Mouse (Mus musculus): ENCODE data around the gene Rubcnl. TPM values are rescaled to one million over a fixed set of nuclear protein-coding genes. Genes with fewer than 3 reads are reported as not detected.

Rubcnl gene
- polyA plus RNA-seq, 1 experiment from 2014 or later, result 0.13 TPM

GRCm38 (mm10) chr14:75030764-75031163 lies 14.9 kb downstream of the Rubcnl start:
- Histone ChIP-seq H3K4me1 (replicated peaks; ENCODE audit: control insufficient read depth, insufficient read depth, low read length) (no peaks in the 10 kb centered on the region), H3K27me3 (replicated peaks; ENCODE audit: control insufficient read depth, insufficient read depth, low read length) (no peaks in the 10 kb centered on the region), H3K27ac (ENCODE audit: low read length) (no peak overlapping the region), H3K9me3 (ENCODE audit: control insufficient read depth, low read length) (no peaks in the 10 kb centered on the region), H3K4me3 (replicated peaks; ENCODE audit: low read length) (no peak overlapping the region), H3K36me3 (ENCODE audit: control insufficient read depth, insufficient read depth) (no peaks in the 10 kb centered on the region), H3K4me2 (ENCODE audit: low read length) (no peak overlapping the region), H3K9ac (replicated peaks; ENCODE audit: low read depth, low read length) (no peak overlapping the region)
- no peak for ATAC-seq
- WGBS, result 85% methylated on average over 7 of the region's 7 CpGs

GRCm38 (mm10) chr14:75031999-75032575 lies 16.3 kb downstream of the Rubcnl start:
- Histone ChIP-seq H3K4me2 (ENCODE audit: low read length) (no peak overlapping the region), H3K36me3 (ENCODE audit: control insufficient read depth, insufficient read depth) (no peaks in the 10 kb centered on the region), H3K4me3 (replicated peaks; ENCODE audit: low read length) (no peak overlapping the region), H3K9ac (replicated peaks; ENCODE audit: low read depth, low read length) (no peak overlapping the region), H3K27ac (ENCODE audit: low read length) (no peak overlapping the region), H3K9me3 (ENCODE audit: control insufficient read depth, low read length) (no peaks in the 10 kb centered on the region), H3K27me3 (replicated peaks; ENCODE audit: control insufficient read depth, insufficient read depth, low read length) (no peaks in the 10 kb centered on the region), H3K4me1 (replicated peaks; ENCODE audit: control insufficient read depth, insufficient read depth, low read length) (no peaks in the 10 kb centered on the region)
- WGBS, result 87% methylated on average over 9 of the region's 9 CpGs
- no peak for ATAC-seq

GRCm38 (mm10) chr14:75032742-75033141 lies 16.9 kb downstream of the Rubcnl start:
- H3K4me3 ChIP-seq (replicated peaks; ENCODE audit: low read length), result no peak overlapping the region
- no peak overlapping the region for H3K27ac ChIP-seq (ENCODE audit: low read length)
- WGBS, result 77% methylated on average over 4 of the region's 4 CpGs
- H3K36me3 ChIP-seq (ENCODE audit: control insufficient read depth, insufficient read depth), result no peaks in the 10 kb centered on the region
- no peaks in the 10 kb centered on the region for H3K27me3 ChIP-seq (replicated peaks; ENCODE audit: control insufficient read depth, insufficient read depth, low read length)
- no peak overlapping the region for H3K4me2 ChIP-seq (ENCODE audit: low read length)
- ATAC-seq, result no peak
- no peaks in the 10 kb centered on the region for H3K4me1 ChIP-seq (replicated peaks; ENCODE audit: control insufficient read depth, insufficient read depth, low read length)
- H3K9me3 ChIP-seq (ENCODE audit: control insufficient read depth, low read length), result no peaks in the 10 kb centered on the region
- no peak overlapping the region for H3K9ac ChIP-seq (replicated peaks; ENCODE audit: low read depth, low read length)

GRCm38 (mm10) chr14:75034240-75034639 lies 18.4 kb downstream of the Rubcnl start:
- H3K4me3 ChIP-seq (replicated peaks; ENCODE audit: low read length), result no peak overlapping the region
- H3K9me3 ChIP-seq (ENCODE audit: control insufficient read depth, low read length), result no peaks in the 10 kb centered on the region
- no peak overlapping the region for H3K4me2 ChIP-seq (ENCODE audit: low read length)
- no peak overlapping the region for H3K27ac ChIP-seq (ENCODE audit: low read length)
- H3K27me3 ChIP-seq (replicated peaks; ENCODE audit: control insufficient read depth, insufficient read depth, low read length), result no peaks in the 10 kb centered on the region
- WGBS, result 89% methylated on average over 3 of the region's 3 CpGs
- H3K9ac ChIP-seq (replicated peaks; ENCODE audit: low read depth, low read length), result no peak overlapping the region
- no peak for ATAC-seq
- H3K4me1 ChIP-seq (replicated peaks; ENCODE audit: control insufficient read depth, insufficient read depth, low read length), result no peaks in the 10 kb centered on the region
- H3K36me3 ChIP-seq (ENCODE audit: control insufficient read depth, insufficient read depth), result no peaks in the 10 kb centered on the region

- Histone ChIP-seq H3K4me2 (ENCODE audit: low read length) (no peak overlapping the region), H3K27me3 (replicated peaks; ENCODE audit: control insufficient read depth, insufficient read depth, low read length) (no peaks in the 10 kb centered on the region), H3K36me3 (ENCODE audit: control insufficient read depth, insufficient read depth) (no peaks in the 10 kb centered on the region), H3K27ac (ENCODE audit: low read length) (no peak overlapping the region), H3K4me1 (replicated peaks; ENCODE audit: control insufficient read depth, insufficient read depth, low read length) (no peaks in the 10 kb centered on the region), H3K9me3 (ENCODE audit: control insufficient read depth, low read length) (no peaks in the 10 kb centered on the region), H3K9ac (replicated peaks; ENCODE audit: low read depth, low read length) (no peak overlapping the region), H3K4me3 (replicated peaks; ENCODE audit: low read length) (no peak overlapping the region)
- ATAC-seq, result no peak
- WGBS, result 59% methylated on average over 11 of the region's 11 CpGs
These were observed 19.6 kb downstream of the Rubcnl start for GRCm38 (mm10) chr14:75035431-75035830.

- no peak overlapping the region for H3K27ac ChIP-seq (ENCODE audit: low read length)
- WGBS, result 72% methylated on average over 7 of the region's 7 CpGs
- ATAC-seq, result no peak
- H3K27me3 ChIP-seq (replicated peaks; ENCODE audit: control insufficient read depth, insufficient read depth, low read length), result no peaks in the 10 kb centered on the region
- no peak overlapping the region for H3K9ac ChIP-seq (replicated peaks; ENCODE audit: low read depth, low read length)
- H3K9me3 ChIP-seq (ENCODE audit: control insufficient read depth, low read length), result no peaks in the 10 kb centered on the region
- H3K36me3 ChIP-seq (ENCODE audit: control insufficient read depth, insufficient read depth), result no peaks in the 10 kb centered on the region
- H3K4me2 ChIP-seq (ENCODE audit: low read length), result no peak overlapping the region
- no peaks in the 10 kb centered on the region for H3K4me1 ChIP-seq (replicated peaks; ENCODE audit: control insufficient read depth, insufficient read depth, low read length)
- H3K4me3 ChIP-seq (replicated peaks; ENCODE audit: low read length), result no peak overlapping the region
These were observed 29.4 kb downstream of the Rubcnl start for GRCm38 (mm10) chr14:75045184-75045583.

- H3K27ac ChIP-seq (ENCODE audit: low read length), result no peak overlapping the region
- ATAC-seq, result no peak
- no peaks in the 10 kb centered on the region for H3K27me3 ChIP-seq (replicated peaks; ENCODE audit: control insufficient read depth, insufficient read depth, low read length)
- no peak overlapping the region for H3K9ac ChIP-seq (replicated peaks; ENCODE audit: low read depth, low read length)
- H3K4me1 ChIP-seq (replicated peaks; ENCODE audit: control insufficient read depth, insufficient read depth, low read length), result no peaks in the 10 kb centered on the region
- WGBS, result 60% methylated on average over 8 of the region's 8 CpGs
- H3K36me3 ChIP-seq (ENCODE audit: control insufficient read depth, insufficient read depth), result no peaks in the 10 kb centered on the region
- H3K9me3 ChIP-seq (ENCODE audit: control insufficient read depth, low read length), result no peaks in the 10 kb centered on the region
- H3K4me3 ChIP-seq (replicated peaks; ENCODE audit: low read length), result no peak overlapping the region
- H3K4me2 ChIP-seq (ENCODE audit: low read length), result no peak overlapping the region
These were observed 36.6 kb downstream of the Rubcnl start for GRCm38 (mm10) chr14:75052451-75052850.

GRCm38 (mm10) chr14:75054455-75055343 lies 38.9 kb downstream of the Rubcnl start:
- no peak for ATAC-seq
- no peak overlapping the region for H3K9ac ChIP-seq (replicated peaks; ENCODE audit: low read depth, low read length)
- no peaks in the 10 kb centered on the region for H3K4me1 ChIP-seq (replicated peaks; ENCODE audit: control insufficient read depth, insufficient read depth, low read length)
- H3K4me3 ChIP-seq (replicated peaks; ENCODE audit: low read length), result no peak overlapping the region
- no peaks in the 10 kb centered on the region for H3K9me3 ChIP-seq (ENCODE audit: control insufficient read depth, low read length)
- H3K36me3 ChIP-seq (ENCODE audit: control insufficient read depth, insufficient read depth), result no peaks in the 10 kb centered on the region
- no peak overlapping the region for H3K27ac ChIP-seq (ENCODE audit: low read length)
- H3K4me2 ChIP-seq (ENCODE audit: low read length), result no peak overlapping the region
- WGBS, result 89% methylated on average over 14 of the region's 14 CpGs
- H3K27me3 ChIP-seq (replicated peaks; ENCODE audit: control insufficient read depth, insufficient read depth, low read length), result no peaks in the 10 kb centered on the region

GRCm38 (mm10) chr14:75056861-75057431 lies 41.1 kb downstream of the Rubcnl start:
- Histone ChIP-seq H3K36me3 (ENCODE audit: control insufficient read depth, insufficient read depth) (no peaks in the 10 kb centered on the region), H3K4me3 (replicated peaks; ENCODE audit: low read length) (no peak overlapping the region), H3K27me3 (replicated peaks; ENCODE audit: control insufficient read depth, insufficient read depth, low read length) (no peaks in the 10 kb centered on the region), H3K27ac (ENCODE audit: low read length) (no peak overlapping the region), H3K9ac (replicated peaks; ENCODE audit: low read depth, low read length) (no peak overlapping the region), H3K4me2 (ENCODE audit: low read length) (no peak overlapping the region), H3K4me1 (replicated peaks; ENCODE audit: control insufficient read depth, insufficient read depth, low read length) (no peaks in the 10 kb centered on the region), H3K9me3 (ENCODE audit: control insufficient read depth, low read length) (no peaks in the 10 kb centered on the region)
- WGBS, result 86% methylated on average over 9 of the region's 9 CpGs
- ATAC-seq, result no peak
